9 mouse cellular contexts compared by ENCODE assay signal in the genomic region with DNA sequence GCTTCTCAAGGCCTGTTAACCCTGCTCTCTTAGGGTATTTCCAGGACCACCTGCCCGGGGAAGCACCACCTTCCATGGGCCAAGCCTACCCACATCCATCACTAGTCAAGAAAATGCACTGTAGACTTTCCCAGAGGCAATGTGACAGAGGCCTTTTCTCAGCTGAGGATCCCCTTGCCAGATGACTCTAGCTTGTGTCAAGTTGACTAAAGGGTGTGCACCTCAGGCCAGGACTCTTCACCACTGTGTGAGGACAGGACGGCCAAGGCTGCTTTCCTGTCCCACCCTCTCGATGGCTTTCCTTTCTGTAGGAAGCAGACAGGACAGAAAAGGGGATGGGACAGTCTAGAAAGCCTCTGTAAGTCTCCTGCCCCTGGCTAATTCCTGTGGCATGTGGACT.
"Had no signal": no experiment of that assay in that cellular context is flagged by ENCODE, and none has a peak within 500 bp of the region (broad histone marks: within the 10 kb centered on the region; RNA-seq: fewer than 3 reads in every experiment).

No protein-coding gene starts in this region.

- H3K4me3 ChIP-seq: kidney, embryonic 15.5 days; limb, embryonic 15.5 days; midbrain, embryonic 10.5 days; neural tube, embryonic 12.5 days had no signal

- H3K9me3 ChIP-seq: kidney, embryonic 15.5 days; limb, embryonic 15.5 days; midbrain, embryonic 10.5 days; neural tube, embryonic 12.5 days had no signal

- H3K36me3 ChIP-seq: kidney, embryonic 15.5 days; limb, embryonic 15.5 days; midbrain, embryonic 10.5 days; neural tube, embryonic 12.5 days had no signal

- H3K4me2 ChIP-seq: kidney, embryonic 15.5 days; limb, embryonic 15.5 days; neural tube, embryonic 12.5 days had no signal

- DNase-seq: kidney, adult 11 months; lung, adult 18-20 months; midbrain, embryonic 14.5 days; thymus, adult 18-20 months; thymus, postnatal 14 days had no signal
